Mouse (Mus musculus) cerebellum, postnatal 36 days (tissue): ENCODE results near the gene Mto1.
A peak's percentile ranks its signal among the peaks of the same experiment; 100 is the strongest.

Experiments
- DNase-seq, 2 experiments: peaks; one replicate each; pipeline ENCODE4 v3.0.0; 2021 to 2022; ENCODE audit warnings: mixed read lengths in 2 of 2

The Mto1 gene

DNA sequence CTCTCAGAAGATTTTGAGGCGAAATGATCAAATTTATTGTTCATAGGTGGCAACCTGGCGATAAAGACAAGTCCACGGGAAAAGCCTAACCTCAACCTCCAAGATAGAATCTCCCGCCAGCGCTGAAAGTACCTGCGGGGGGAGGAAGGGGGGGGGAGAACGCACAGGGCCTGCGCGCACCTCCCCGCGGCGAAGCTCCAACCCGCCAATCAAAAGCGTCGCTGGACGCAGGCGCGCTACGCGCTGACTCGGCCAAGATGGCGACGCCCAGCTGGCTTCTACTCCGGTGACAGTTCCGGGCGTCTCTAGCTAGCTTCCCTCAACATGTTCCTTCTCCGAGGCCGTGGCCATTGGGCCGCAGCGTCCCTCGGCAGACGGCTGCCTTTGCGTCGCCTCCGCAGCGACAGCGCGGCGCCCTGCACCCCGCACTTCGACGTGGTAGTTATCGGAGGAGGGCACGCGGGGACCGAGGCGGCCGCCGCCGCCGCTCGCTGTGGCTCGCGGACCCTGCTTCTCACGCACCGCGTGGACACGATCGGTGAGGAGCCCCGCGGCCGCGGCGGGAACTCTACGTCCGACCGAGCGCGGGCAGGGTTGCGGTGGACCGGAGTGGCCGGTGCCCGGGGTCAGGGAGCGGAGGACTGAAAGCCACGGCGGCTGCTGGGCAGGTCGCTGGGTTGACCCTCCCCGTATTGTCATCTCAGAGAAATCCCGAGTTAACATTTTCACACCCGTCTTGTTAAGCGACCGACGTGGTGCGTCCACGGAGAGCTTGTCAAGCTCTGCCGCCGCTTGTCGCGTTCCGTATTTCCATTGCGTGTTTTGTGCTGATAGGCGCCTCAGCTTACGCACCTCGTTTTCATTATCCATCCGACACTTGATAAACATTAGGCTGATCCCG lies at the start of gene Mto1, which contains the start of gene Gm17324:
Gene Mto1 (plus strand): TSS at position 236 of the 901 bp plus-strand sequence.
Gene Gm17324 (minus strand): TSS at position 814 of the 901 bp plus-strand sequence.
- peak; percentile 88 to 89 for DNase-seq

DNA sequence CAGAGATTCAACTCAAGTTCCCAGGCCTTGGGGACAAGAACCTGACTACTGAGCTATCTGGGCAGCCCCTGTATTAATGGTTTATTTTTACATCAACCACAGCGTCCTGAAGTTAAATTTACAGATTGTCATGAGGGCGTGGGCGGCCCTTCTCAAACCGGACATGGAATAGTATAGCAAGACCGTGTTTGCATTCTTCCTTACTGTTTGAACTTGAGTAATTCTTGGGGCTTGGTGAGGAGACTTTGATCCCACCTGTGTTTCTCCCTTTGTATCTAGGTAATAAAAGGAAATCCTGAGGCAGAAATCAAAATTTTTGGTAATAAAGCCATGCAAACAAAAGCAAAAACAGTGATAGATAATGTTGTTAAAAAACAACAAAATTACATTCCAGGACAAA lies 47.4 kb upstream of the Mto1 start:
- DNase-seq: no peak

- DNase-seq: no peak
These were observed 46.4 kb upstream of the Mto1 start for GRCm38 (mm10) chr9:78401596-78401995.

DNA sequence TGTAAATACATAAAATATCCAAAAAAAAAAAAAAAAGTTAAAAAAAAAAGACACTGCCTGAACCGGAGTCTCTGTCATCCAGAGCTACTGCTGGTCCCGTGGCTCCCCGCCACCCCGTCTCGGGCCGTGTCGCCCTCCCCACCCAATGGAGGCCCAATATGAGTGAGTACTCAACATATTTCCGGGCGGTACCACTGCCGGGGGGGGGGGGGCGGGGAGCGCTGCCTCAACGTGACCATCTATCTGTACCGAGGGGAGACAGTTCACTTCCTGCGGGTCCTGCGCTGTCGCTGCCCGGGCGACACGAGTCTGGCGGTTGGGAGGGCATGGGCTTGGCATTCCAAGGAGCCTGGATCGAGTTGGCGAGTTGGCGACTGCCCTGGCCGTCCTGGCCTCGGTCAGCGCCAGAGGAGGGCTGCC lies 20.6 kb upstream of the Mto1 start:
- DNase-seq: peak in 1 of 2 experiments; percentile 11

DNA sequence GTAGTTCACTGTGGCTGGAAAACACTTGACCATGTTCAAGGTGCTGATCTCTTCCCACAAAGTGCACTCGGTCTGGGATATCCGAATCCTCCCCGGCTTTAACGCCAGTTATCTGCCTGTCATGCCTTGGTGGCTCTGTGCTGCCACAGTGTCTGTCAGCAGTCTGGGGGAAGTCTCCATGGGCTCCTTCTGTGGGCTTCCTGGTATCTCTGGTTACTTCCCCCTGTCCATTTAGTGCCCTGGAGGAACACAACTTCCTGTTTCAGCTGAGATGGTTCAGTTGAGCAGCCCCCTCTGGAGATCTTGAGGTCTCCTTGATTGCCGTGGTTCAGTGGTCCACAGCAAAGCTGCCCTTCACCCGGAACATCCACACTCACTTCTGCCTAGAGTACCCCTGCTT lies 19.8 kb upstream of the Mto1 start:
- DNase-seq: no peak

DNA sequence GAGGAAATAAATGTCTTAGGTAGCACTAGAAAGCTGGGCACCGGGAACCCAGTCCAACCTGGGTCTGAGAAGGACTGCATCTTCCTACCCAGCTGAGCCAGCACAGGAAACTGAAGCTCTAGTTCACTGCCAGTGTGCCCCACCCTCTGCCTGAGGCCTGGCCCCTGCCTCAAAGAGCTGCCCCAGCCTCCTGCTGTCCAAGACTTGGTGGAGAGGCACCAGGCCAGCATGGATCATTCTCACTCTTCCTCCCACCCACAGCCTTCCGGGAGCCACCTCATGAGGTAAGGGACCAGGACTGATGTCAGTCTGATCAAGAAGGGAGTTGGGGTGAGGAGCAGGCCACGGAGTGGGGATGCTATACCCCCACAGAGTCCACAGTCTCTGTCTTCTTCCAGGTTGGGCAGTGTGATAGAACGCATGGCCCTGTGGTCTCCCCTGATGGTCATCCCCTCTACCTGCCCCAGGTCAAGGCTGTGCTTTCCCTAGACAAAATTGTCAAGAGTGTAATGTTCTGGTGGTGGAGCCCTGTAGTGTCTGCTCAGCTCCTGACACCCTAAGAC lies 19.1 kb upstream of the Mto1 start:
- no peak for DNase-seq

- DNase-seq: no peak
These were observed 18.5 kb upstream of the Mto1 start for GRCm38 (mm10) chr9:78429551-78429950.

- DNase-seq: no peak
These were observed 17.5 kb upstream of the Mto1 start for GRCm38 (mm10) chr9:78430486-78430885.

GRCm38 (mm10) chr9:78432471-78432870 lies 15.5 kb upstream of the Mto1 start:
- DNase-seq: no peak

DNA sequence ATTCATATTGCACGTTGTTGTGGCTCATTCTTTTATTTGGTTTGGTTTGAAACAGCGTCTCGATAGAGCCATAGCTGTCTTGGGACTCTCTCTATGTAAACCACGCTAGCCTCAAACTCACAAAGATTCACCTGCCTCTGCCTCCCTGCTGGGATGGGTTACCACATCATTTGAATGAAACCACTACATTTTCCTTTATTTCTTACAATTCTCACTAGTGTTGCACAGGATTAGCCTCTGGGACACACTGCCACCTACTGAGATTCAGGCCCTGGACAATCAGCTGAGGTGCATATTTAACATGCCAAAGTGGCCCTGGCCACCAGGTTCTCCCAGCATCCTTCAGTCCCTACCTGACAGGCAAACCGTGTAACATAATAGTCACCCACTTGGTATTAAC lies 8.6 kb upstream of the Mto1 start:
- DNase-seq: no peak

- DNase-seq: no peak
These were observed 5.8 kb upstream of the Mto1 start for GRCm38 (mm10) chr9:78442237-78442578.

DNA sequence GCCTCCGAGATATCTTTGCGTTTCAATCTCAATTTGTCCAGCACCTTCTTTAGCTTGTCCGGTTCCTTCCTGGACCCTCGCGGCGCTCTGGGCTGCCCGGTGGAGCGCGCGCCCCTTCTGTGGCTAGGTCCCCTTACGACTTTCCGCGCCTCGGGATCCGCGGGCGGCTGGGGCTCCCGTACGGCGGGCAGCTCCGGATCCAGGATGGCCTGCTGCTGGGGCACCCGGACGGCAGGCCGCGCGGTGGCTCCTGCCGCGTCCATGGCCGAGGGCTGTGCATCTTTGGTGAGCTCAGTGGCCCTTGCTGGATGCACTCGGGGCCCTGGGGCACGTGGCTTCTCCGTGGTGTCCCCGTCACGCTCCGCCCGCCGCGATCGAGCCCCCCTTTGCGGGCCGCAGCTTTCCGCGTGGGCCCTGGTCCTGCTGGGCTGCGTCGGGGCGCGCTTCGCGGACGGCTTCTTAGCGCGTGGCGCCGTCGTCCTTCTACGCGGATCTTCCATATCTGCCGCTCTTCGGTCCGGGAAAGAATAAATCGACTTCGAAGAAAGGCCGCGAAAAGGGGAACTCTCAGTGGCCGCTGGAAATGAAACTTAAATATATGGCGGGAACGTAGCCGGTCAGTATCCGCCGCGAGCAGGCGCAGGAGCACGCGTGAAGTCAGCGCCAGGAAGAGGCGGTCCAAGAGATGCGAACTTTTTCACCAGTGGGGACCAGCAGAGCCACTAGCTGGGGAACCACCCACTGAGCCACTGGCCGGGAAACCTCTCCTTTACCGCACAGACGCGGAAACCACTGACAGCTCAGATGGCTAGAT lies 5.2 kb upstream of the Mto1 start, which contains the start of gene Cgas:
Gene Cgas (minus strand): TSS at position 659 of the 814 bp plus-strand sequence.
- no peak for DNase-seq

DNA sequence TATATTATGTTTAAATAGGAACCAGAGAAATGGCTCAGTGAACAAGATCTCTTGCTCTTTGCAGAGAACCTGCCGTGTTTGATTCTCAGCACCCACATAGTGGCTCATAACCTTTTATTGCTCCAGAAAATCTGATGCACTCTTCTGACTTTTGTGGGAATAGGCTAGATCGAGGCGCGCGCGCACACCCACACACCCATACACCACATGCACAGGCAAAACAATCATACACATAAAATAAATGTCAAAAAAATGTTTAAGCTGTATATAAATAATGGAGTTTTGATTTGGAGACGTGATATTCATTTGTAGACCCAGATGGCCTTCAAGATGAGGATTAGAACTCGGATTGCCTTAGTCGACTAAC lies 419 bp upstream of the Mto1 start:
- no peak for DNase-seq

GRCm38 (mm10) chr9:78450404-78450803 lies 2.4 kb downstream of the Mto1 start:
- DNase-seq: no peak

- no peak for DNase-seq
These were observed 3.4 kb downstream of the Mto1 start for GRCm38 (mm10) chr9:78451382-78451781.

DNA sequence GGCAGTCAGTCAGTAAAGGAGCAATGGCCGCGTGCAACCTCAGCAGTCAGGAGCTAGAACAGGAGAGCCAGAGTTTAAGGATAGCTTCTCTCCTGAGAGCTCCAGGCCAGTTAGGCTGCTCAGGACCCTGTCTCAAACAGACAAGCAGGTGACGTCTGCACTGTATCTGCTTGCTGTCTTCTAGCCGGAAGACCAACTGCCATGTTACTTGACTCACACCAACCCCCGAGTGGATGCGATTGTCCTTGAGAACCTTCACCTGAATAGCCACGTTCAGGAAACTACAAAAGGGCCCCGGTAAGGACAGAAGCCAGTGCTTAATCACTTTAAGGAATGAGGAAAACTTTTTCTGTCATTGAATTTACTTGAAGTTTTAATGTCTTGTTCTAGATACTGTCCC lies 9.0 kb downstream of the Mto1 start:
- DNase-seq: no peak

- no peak for DNase-seq
These were observed 15.3 kb downstream of the Mto1 start for GRCm38 (mm10) chr9:78463337-78463736.

- no peak for DNase-seq
These were observed 17.7 kb downstream of the Mto1 start for GRCm38 (mm10) chr9:78465725-78466124.

DNA sequence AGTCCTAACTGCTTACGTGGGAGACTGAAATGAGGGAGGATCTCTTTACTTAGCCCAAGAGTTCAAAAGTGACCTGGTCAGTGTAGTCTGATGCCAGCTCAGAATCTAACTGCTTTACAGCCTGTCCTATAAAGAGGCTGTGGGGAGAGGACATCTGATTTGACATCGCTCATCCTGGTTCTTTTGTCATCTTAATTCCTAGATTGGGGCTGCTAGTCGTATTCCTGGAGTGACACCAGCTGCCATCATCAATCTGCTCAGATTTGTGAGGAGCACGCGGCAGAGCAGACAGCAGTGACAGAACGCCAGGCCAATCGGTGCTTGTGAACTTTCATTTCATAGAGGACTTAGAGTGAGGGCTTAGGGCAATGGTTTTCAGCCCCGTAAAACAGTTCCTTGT lies 25.6 kb downstream of the Mto1 start:
- DNase-seq: no peak

DNA sequence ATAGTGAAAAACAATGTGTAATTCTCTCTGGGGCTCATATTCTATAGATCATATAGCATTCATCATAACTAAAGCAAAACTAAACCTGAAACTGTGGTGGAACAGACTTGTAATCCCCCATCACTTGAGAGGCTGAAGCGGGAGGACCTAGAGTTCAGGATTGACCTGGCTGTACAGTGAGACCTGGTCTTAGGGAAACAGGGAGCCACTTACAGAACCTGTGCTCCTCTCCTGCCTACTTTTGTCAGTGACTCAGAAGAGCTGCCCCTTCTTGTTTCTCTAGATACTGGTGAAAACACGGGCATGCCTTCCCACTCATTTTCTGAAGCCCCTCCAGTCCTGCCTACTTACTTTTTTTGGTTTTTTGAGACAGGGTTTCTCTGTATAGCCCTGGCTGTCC lies 26.3 kb downstream of the Mto1 start:
- no peak for DNase-seq

GRCm38 (mm10) chr9:78474771-78475382 lies 26.9 kb downstream of the Mto1 start:
- DNase-seq: no peak

GRCm38 (mm10) chr9:78475383-78475780 lies 27.4 kb downstream of the Mto1 start:
- no peak for DNase-seq

GRCm38 (mm10) chr9:78475873-78476272 lies 27.9 kb downstream of the Mto1 start:
- no peak for DNase-seq
